Mouse (Mus musculus) embryonic fibroblast, embryonic 13.5 days (primary cell): ENCODE measurements around the gene Ephb1. TPM values are rescaled to one million over a fixed set of nuclear protein-coding genes. Genes with fewer than 3 reads are reported as not detected.

Experiments used
- H3K27ac ChIP-seq: 2 replicates; pipeline ENCODE4 v1.5.1; 2012; ENCODE audit warnings: low read length, control low read depth, inconsistent platforms; ENCODE audit not compliant: insufficient read depth
- H3K4me1 ChIP-seq: 2 replicates; pipeline ENCODE4 v1.6.1; 2011; ENCODE audit warnings: low read length; ENCODE audit not compliant: control insufficient read depth, insufficient read depth
- H3K4me3 ChIP-seq: 2 replicates; pipeline ENCODE4 v1.5.1; 2011; ENCODE audit warnings: mild to moderate bottlenecking, control low read depth, low read length; ENCODE audit not compliant: insufficient read depth
- CTCF ChIP-seq: IDR thresholded peaks from 2 replicates; pipeline ENCODE4 v1.5.1; 2011; ENCODE audit warnings: mild to moderate bottlenecking, control low read depth, low read length, moderate library complexity, borderline replicate concordance; ENCODE audit not compliant: insufficient read depth
- POLR2A ChIP-seq: IDR thresholded peaks from 2 replicates; pipeline ENCODE4 v1.6.1; 2011; ENCODE audit warnings: low read depth, mild to moderate bottlenecking, control low read depth, low read length, moderate library complexity
- polyA plus RNA-seq: library from polyadenylated mRNA; stranded (reverse); fragments of >200 nt; gene quantifications from 2 replicates; pipeline ENCODE4 v1.2.4, GENCODE M21; 2011; ENCODE audit warnings: low read depth; ENCODE audit not compliant: missing spikeins, insufficient read length

The Ephb1 gene
- polyA plus RNA-seq, 1 experiment = 0.18 TPM

- TF ChIP-seq POLR2A = no peak
- no peaks in the 10 kb centered on the region for H3K4me1 ChIP-seq
- H3K27ac ChIP-seq = no peak overlapping the region
- no peak overlapping the region for H3K4me3 ChIP-seq
Observed at GRCm38 (mm10) chr9:101915082-101915481, 439.4 kb downstream of the Ephb1 start.

- no peaks in the 10 kb centered on the region for H3K4me1 ChIP-seq
- H3K4me3 ChIP-seq = no peak overlapping the region
- TF ChIP-seq POLR2A (no peak), CTCF (no peak)
- no peak overlapping the region for H3K27ac ChIP-seq
Observed at GRCm38 (mm10) chr9:101911176-101911866, 443.2 kb downstream of the Ephb1 start.

GRCm38 (mm10) chr9:101909491-101909890 lies 445.0 kb downstream of the Ephb1 start:
- Histone ChIP-seq H3K4me3 (no peak overlapping the region), H3K4me1 (no peaks in the 10 kb centered on the region), H3K27ac (no peak overlapping the region)
- TF ChIP-seq POLR2A = no peak
- no peak for TF ChIP-seq CTCF

- Histone ChIP-seq H3K4me3 (no peak overlapping the region), H3K4me1 (no peaks in the 10 kb centered on the region), H3K27ac (no peak overlapping the region)
- no peak for TF ChIP-seq CTCF
- TF ChIP-seq POLR2A = no peak
Observed at GRCm38 (mm10) chr9:101908849-101909248, 445.6 kb downstream of the Ephb1 start.

- no peak overlapping the region for H3K27ac ChIP-seq
- TF ChIP-seq CTCF = no peak
- no peaks in the 10 kb centered on the region for H3K4me1 ChIP-seq
- no peak overlapping the region for H3K4me3 ChIP-seq
Observed at GRCm38 (mm10) chr9:101907747-101908255, 446.7 kb downstream of the Ephb1 start.

- H3K27ac ChIP-seq = no peak overlapping the region
- TF ChIP-seq CTCF = no peak
- no peak for TF ChIP-seq POLR2A
- H3K4me3 ChIP-seq = no peak overlapping the region
- no peaks in the 10 kb centered on the region for H3K4me1 ChIP-seq
Observed at GRCm38 (mm10) chr9:101903406-101903805, 451.1 kb downstream of the Ephb1 start.

GRCm38 (mm10) chr9:101897851-101898250 lies 456.6 kb downstream of the Ephb1 start:
- TF ChIP-seq POLR2A (no peak), CTCF (no peak)
- H3K4me1 ChIP-seq = no peaks in the 10 kb centered on the region
- no peak overlapping the region for H3K4me3 ChIP-seq

GRCm38 (mm10) chr9:101883295-101883694 lies 471.2 kb downstream of the Ephb1 start:
- Histone ChIP-seq H3K27ac (no peak overlapping the region), H3K4me3 (no peak overlapping the region), H3K4me1 (no peaks in the 10 kb centered on the region)
- no peak for TF ChIP-seq POLR2A
- TF ChIP-seq CTCF = no peak

More at GRCm38 (mm10) chr9:101897851-101898250, 456.6 kb downstream of the Ephb1 start:
- no peak overlapping the region for H3K27ac ChIP-seq

GRCm38 (mm10) chr9:101877109-101877987 lies 477.1 kb downstream of the Ephb1 start:
- TF ChIP-seq POLR2A = no peak
- no peak for TF ChIP-seq CTCF
- Histone ChIP-seq H3K4me1 (no peaks in the 10 kb centered on the region), H3K4me3 (no peak overlapping the region), H3K27ac (no peak overlapping the region)

GRCm38 (mm10) chr9:101875306-101875705 lies 479.2 kb downstream of the Ephb1 start:
- no peak overlapping the region for H3K27ac ChIP-seq
- TF ChIP-seq CTCF (no peak), POLR2A (no peak)
- H3K4me1 ChIP-seq = no peaks in the 10 kb centered on the region

More at GRCm38 (mm10) chr9:101875306-101875705, 479.2 kb downstream of the Ephb1 start:
- no peak overlapping the region for H3K4me3 ChIP-seq

Other genes with a start within 250 kb of the Ephb1 start
- gene Ky, start 151.1 kb upstream of the Ephb1 start, polyA plus RNA-seq = not detected in 2 replicates